Mouse (Mus musculus): ENCODE measurements around the gene Ndufv3. TPM values are rescaled to one million over a fixed set of nuclear protein-coding genes. Genes with fewer than 3 reads are reported as not detected.

Ndufv3 gene
- polyA plus RNA-seq (2012), result 281 and 307 TPM in 2 replicates

DNA sequence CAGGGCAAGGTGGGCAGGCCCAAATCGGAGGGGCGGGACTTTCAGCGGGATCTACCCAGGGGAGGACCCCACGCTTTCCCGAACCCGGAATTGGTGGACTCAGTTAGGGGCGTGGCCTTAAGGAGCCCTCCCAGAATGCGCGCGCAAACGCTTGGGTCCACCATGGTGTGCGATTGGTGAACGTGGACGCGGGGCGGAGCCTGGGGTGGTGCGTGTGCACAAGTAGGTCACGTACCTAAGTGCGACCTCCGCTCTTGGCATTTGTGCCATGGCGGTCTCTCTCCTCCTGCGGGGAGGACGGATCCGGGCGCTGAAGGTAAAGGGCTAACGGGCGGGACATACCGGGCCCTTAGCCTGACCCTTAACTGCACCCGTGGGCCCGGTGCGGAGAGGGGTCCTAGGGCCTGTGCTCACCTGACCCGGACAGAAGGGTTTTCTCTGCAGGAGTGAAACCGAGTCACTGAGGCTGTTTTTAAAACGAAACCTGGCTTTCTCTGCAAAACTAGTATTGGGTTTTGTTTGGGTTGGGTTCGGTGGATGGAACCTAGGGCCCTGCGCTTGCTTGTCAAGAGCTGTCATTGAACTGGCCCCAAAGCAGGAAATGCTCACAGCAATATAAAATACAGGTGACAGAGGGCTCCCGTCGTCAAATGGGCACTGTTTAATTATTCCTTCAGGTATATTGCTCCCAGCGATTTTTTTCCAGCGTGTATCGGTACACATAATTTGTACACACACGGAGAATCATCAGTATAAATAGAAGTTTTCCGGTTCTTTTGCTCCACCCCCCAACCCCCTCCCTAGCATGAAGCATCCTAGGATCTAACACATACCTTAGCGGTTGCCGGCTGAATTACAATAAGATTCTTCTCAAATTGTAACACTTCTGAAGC, at the start of gene Ndufv3, which contains the start of gene Wdr4:
TSS of gene Ndufv3 (plus strand) at position 170 of the 893 bp plus-strand sequence.
TSS of gene Wdr4 (minus strand) at position 35 of the 893 bp plus-strand sequence.

DNA sequence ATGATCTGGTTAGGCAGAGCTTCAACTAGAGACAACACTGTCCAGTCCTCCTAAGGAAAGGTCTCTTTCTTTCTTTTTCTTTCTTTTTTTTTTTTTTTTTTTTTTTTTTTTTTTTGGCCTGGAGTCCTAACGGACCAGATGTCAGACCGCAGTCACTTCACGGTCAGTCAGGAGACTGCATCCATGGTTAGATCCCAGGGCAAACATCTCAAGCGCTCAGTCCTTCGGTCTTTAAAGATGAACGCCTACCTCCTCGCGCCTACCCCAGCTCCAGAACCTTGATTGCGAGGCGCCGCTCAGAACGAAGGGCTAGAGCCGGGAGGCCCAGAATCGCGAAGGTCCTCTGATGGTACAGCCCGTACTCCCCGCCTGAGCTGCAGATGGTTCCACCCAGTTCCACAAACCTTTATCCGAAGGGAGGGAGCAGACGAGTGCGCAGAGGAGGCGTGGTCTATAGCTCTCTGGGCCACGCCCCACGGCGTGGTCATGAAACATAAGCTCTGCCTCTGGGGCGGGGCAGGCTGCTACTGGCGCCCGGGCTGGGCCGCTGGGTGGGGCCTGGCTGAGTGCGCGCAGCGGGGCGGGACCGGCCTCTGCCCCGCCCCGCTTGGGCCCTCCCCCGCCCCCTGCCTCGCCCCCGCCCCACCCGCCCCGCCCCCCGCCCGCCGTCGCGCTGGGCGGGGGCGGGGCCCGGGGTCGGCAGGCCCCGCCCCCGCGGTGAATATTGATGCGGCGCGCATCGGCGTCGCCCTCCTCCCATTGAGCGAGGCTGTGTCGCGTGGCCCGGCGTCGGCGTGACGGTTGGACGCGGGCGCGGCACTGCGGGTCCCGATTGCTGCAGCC, 44.3 kb downstream of the Ndufv3 start, which contains the start of gene Pknox1:
TSS of gene Pknox1 (plus strand) at position 720 of the 843 bp plus-strand sequence.

Other genes starting within 250 kb of the Ndufv3 start
- gene Rsph1, start 242.7 kb upstream of the Ndufv3 start, polyA plus RNA-seq (2012), result 2.9 and 3.3 TPM in 2 replicates
- gene Slc37a1, start 233.3 kb upstream of the Ndufv3 start, polyA plus RNA-seq (2012), result 9.3 and 13.6 TPM in 2 replicates
- gene Pde9a, start 133.9 kb upstream of the Ndufv3 start, polyA plus RNA-seq (2012), result 0.11 and 0.34 TPM in 2 replicates
- gene Wdr4, start 135 bp upstream of the Ndufv3 start, polyA plus RNA-seq (2012), result 39.2 and 46.4 TPM in 2 replicates
- 6.5 and 6.6 TPM in 2 replicates for gene Pknox1, start 44.6 kb downstream of the Ndufv3 start, polyA plus RNA-seq (2012)
- 0.64 and 0.66 TPM in 2 replicates for gene Cbs, start 117.1 kb downstream of the Ndufv3 start, polyA plus RNA-seq (2012)
- gene U2af1, start 138.8 kb downstream of the Ndufv3 start, polyA plus RNA-seq (2012), result 103 and 139 TPM in 2 replicates
- gene Cryaa, start 157.7 kb downstream of the Ndufv3 start, polyA plus RNA-seq (2012), result not detected in 2 replicates

All from megakaryocyte-erythroid progenitor cell, adult 5 weeks (primary cell).